Mouse (Mus musculus) urinary bladder, adult 18-20 months (tissue): Measurements from ENCODE around the gene Usp44.
A peak's percentile ranks its signal among the peaks of the same experiment; 100 is the strongest.
"Not testable (repeated sequence)": the region's sequence is repeated elsewhere in the genome, so short reads cannot be mapped to it uniquely, and the experiment has no call there.

ENCODE experiments used
- DNase-seq, 2 experiments: peaks; one replicate each; pipeline ENCODE4 v3.0.0; 2022; ENCODE audit warnings: low spot score in 2 of 2, mixed read lengths in 2 of 2

Gene Usp44

DNA sequence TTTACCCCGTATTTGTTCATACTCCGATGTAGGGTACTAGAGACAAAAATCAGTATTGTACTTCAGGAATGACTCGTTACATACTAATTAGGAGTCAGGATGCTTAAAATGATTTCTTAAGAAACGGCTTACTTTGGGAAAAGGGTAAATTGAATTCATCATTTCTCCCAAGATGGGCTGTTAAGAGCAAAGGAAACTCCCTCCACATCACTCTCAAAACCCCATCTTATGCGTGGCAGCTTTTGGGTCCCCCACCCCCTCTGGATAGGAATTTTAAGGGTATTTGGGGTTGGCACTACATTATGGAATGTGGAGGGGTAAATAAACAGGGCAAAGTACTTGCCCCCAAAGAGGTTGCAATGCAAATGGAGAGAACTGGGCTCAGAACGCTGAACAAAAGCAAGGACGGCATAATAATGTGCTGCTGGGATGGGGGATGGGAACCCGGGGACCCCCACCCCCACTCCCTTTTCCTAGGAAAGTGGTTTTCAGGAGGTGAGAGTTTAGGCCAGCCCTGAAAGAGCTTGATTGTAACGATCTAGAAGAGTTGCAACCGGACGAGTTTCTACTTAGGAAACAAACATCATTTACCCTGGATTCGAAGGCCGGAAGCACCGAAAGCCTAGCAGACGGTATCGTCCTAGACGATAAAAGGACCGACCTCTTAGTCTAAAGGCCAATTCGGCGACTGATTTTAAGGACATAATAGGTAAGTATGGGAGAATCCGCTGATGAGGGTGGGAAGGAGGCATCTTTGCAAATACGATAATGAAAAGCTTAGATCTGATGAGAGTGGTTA, at the start of gene Usp44:
Gene Usp44, plus strand, starts transcription at position 625 of the 799 bp plus-strand sequence.
- DNase-seq = no peak

GRCm38 (mm10) chr10:93783216-93784013, 47.9 kb upstream of the Usp44 start:
- no peak for DNase-seq

DNA sequence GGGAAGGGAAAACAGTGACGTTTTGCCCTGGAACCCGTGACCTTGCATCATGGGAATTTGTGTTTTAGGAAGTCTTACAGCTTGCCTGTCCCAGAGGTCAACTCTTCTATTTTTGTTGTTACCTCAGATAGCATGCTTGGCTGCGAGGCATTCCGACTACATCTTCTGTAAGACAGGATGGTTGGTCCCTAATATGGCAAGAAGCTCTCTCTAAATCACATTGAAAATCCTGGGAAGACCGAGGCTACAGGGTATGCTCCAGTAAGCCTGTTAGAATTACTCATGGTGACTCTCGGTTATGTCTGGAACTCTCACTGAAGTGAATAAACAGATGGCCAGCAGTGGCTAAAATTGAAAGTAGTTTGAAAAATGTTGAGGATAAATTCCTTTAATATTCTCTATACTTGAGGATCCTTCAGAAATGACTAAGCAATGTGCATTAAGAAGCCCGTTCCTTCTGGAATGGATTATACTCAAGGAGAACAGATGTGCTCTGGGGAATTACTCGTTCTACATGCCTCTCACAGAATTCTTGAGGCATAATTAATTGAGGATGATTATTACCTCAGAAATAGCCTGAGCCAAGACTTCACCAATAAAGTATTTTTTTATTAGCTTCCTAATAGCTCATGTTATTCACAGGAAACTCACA, 31.5 kb upstream of the Usp44 start:
- no peak for DNase-seq

DNA sequence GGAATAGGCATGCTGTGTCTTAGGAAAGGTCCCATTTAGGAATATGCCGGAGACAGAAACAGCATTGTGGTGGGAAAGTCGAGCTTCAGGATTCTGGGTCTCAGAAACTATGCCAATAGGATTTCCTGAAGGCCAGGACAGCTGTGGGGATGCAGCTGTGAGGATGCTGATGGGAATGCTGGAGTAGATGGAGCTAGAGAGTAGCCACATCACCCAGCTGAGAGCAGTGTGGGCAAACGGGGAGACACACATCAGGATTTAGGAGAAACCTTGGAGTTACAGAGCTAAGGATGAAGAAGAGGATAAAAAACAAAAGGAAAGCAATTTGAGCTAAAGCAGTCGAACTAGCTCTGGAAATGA, 31.0 kb upstream of the Usp44 start:
- DNase-seq = no peak

DNA sequence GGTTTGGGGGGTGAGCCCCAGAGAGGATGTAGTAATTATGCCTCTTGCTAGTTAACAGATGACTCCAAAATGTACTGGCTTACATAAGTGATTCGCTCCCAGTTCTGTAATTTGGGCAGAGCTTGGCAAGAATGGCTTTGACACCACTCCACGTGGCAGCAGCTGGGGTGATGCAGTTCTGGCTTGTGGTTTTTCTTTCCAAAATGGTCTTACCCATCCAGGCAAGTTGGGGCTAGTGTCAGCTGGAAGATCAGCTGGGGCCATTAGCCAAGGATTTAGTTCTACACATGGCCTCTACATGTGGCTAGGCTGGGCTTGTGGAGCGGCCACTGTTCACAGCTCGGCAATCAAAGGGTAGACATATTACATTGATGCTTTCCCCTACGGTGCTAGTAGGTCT, 30.5 kb upstream of the Usp44 start:
- DNase-seq = no peak

GRCm38 (mm10) chr10:93803199-93803598, 28.2 kb upstream of the Usp44 start:
- DNase-seq = no peak

DNA sequence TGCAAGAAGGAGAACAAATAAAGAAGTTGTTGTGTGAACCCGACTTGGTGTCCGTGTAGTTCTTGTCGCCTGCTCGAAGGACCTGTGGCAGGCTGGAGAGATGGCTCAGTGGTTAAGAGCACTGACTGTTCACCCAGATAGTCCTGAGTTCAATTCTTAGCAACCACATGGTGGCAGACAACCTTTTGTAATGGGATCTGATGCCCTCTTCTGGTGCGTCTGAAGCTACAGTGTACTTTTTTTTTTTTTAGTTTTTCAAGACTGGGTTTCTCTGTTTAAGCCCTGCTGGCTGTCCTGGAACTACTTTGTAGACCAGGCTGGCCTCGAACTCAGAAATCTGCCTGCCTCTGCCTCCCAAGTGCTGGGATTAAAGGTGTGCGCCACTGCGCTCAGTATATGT, 21.9 kb upstream of the Usp44 start:
- DNase-seq = not testable (repeated sequence)

GRCm38 (mm10) chr10:93810590-93811185, 20.7 kb upstream of the Usp44 start:
- DNase-seq = no peak

DNA sequence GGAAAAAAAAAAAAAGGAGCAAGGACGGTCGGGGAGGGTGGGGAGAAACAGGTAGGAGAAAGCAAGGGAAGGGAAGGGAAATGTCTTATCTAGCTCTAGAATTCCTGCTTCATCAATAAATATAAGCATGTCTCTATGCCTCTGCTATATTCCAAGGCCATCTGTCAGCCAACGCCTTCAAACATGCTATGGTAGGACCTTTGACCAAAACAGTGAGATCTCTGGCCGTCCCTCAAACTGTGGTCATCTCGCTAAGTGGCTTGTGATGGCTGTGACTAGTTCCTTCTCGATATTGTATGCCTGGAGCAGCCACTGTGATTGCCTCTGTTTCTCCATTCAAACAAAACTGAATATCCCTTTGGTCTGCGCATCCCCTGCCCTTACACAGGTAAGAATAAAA, 19.3 kb upstream of the Usp44 start:
- no peak for DNase-seq

DNA sequence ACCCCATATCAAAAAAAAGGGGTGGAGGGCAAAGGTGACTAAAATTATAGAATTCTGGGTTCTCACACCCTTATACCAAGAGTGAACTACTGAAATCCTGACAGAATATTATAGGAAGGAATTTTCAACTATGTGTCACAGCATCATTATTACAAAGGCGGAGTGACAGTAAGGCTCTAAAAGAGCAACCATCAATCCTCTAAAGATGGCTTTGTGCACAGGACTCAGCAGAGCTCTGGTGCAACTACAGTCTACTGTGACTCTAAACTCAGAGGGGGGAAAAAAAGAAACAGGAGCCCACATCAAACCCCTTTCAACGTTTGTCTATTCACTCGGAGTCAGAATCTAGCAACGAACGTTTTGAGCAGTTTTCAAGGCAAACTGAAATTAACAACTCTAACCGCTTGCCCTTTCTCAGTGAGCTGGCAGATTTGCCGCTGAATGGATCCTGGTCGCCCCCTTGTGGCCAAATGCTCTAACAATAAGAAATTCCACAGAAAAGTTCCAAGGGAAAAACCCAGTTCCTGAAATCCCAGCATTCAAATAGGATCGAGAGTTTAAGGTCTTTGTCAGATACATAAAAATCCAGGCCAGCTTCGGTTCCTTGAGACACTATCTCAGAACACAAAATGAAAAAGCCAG, 18.5 kb upstream of the Usp44 start:
- DNase-seq = peak; percentile 40 to 55

GRCm38 (mm10) chr10:93813755-93814154, 17.6 kb upstream of the Usp44 start:
- DNase-seq = no peak

DNA sequence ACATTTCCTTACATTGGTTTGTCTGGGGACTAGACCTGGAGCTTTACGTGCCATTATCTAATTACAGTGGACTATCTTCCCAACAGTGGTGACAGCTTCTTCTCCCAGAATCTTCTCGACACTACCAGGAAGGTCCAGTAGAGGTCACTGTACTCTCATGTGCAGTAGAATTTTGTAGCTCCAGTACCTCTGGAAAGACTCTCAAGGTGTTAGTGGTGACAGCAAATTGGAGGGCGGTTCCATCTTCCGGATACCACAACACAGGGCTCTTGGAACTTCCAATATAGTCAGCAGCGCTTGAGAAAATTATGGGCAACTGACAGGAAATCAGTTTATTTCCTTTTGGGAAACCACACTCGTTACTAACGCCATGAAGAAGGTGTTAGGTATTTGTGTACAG, 12.7 kb upstream of the Usp44 start:
- peak; percentile 17 to 58 for DNase-seq

DNA sequence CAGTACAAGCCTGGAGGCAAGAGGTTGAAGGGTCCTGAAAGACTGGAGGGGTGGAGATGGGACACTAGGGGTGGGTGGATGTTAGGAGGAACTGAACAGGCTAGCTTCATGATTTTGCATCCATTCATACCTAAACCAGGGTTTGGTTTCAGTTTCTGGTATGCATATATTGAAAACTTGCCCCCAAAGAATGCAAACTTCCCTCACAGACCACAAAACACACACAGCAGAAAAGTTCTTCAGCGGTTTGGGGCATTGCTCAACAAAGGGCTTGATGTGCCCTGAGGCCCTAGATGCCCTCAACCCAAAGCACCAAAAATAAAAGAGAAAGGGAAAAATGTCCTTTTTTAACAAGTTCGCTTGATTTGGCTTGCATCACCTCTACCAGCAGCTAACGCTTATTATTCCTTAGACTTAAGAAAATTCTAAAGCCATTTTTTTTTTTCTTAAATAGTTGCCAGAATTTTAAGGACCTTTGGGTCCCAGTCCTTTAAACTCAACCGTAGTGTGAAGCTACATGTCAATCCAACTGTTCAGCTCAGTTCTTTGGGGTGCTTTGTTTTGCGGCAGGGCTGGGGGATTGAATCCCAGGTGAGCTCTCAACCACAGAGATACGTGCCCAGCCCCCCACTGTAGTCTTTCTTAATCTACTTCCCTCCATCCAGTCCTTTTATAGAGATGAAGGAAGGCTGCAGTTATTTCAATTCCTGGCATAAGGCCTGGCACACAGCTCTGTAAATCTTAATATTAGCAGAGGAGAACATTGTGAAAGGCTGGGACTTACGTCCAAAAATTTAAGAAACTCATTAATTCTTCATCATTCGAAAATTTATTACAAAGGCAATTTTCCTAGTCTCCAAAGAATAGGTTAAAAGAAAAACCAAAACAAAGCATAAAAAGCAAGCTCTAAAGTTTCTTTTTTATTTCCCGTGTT, 1.2 kb upstream of the Usp44 start:
- no peak for DNase-seq

GRCm38 (mm10) chr10:93831730-93832574, 597 bp downstream of the Usp44 start:
- no peak for DNase-seq

- no peak for DNase-seq
Observed at GRCm38 (mm10) chr10:93832811-93833210, 1.5 kb downstream of the Usp44 start.

- DNase-seq = no peak
Observed at GRCm38 (mm10) chr10:93833370-93833698, 2.0 kb downstream of the Usp44 start.

DNA sequence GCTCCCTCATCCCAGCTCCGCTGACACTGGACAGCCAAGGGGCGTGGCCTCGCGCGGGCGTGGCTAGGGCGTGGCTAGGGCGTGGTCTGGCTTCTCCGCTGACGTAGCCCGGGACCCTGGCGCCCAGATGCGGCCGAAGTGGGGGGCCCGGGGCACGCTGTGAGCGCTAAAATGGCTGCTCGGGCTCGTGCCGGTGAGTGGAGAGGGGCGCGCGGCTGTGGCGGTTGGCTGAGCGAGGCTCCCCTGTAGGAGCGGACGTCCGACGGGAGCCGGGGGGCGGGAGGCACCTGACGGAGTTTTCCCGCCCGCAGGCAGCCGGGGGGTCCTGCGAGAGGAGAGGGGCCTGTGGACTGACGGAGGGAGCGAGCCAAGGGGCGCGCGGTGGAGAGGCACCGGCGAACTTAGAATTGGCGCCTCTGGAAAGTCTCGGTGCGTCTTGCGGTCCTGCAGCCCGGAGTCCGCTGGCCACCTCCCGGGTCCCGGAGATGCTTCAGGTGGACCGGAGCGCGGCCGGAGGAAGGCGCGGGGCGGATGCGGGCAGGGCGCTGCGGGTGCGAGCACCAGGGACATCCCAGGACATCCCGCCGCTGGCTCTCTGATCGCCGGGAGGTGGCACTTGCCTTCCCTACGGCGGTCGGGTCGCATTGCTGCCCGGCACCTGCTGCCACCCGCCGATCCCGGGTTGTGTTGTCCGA, 2.5 kb downstream of the Usp44 start:
- peak in 1 of 2 experiments; percentile 29 for DNase-seq

GRCm38 (mm10) chr10:93834394-93834745, 3.0 kb downstream of the Usp44 start:
- DNase-seq = no peak

DNA sequence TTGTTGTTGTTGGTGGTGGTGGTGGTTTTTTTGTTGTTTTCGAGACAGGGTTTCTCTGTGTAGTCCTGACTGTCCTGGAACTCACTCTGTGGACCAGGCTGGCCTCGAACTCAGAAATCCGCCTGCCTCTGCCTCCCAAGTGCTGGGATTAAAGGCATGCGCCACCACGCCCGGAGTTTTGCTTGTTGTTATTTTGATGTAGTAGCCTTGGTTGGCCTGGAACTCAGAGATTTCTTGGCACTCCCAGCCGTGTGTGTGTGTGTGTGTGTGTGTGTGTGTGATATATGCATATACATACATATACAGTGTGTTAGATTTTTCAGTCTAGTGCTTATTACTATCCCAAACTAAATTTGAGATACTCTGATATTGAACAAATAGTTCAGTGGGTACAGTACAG, 3.8 kb downstream of the Usp44 start:
- not testable (repeated sequence) for DNase-seq
